Mouse (Mus musculus) hindbrain, embryonic 10.5 days (tissue): Measurements from ENCODE around the gene Ccdc73. TPM values are rescaled to one million over a fixed set of nuclear protein-coding genes. Genes with fewer than 3 reads are reported as not detected.
"Not testable (repeated sequence)": the region's sequence is repeated elsewhere in the genome, so short reads cannot be mapped to it uniquely, and the experiment has no call there.

Source experiments
- DNase-seq: peaks from one replicate; pipeline ENCODE4 v3.0.0-alpha.2; 2017; ENCODE audit warnings: low spot score
- H3K27ac ChIP-seq: fragments of 300-500 bp; sonication (generic); 2 replicates; pipeline ENCODE4 v1.5.1; 2016; ENCODE audit warnings: mild to moderate bottlenecking, moderate library complexity
- H3K27me3 ChIP-seq: fragments of 300-500 bp; sonication (generic); 2 replicates; pipeline ENCODE4 v1.6.1; 2016; ENCODE audit warnings: mild to moderate bottlenecking; ENCODE audit not compliant: poor library complexity, insufficient read depth, severe bottlenecking
- H3K36me3 ChIP-seq: fragments of 300-500 bp; sonication (generic); 2 replicates; pipeline ENCODE4 v1.6.1; 2016; ENCODE audit warnings: mild to moderate bottlenecking, moderate library complexity
- H3K4me1 ChIP-seq: fragments of 300-500 bp; sonication (generic); replicated peaks from 2 replicates; pipeline ENCODE4 v1.6.1; 2016; ENCODE audit warnings: mild to moderate bottlenecking
- H3K4me3 ChIP-seq: fragments of 300-500 bp; sonication (generic); 2 replicates; pipeline ENCODE4 v1.5.1; 2016; ENCODE audit warnings: mild to moderate bottlenecking, moderate library complexity
- H3K9me3 ChIP-seq: fragments of 300-500 bp; sonication (generic); 2 replicates; pipeline ENCODE4 v1.6.1; 2016; ENCODE audit warnings: mild to moderate bottlenecking, moderate library complexity
- WGBS: fragments of 180-500 bp; shearing (Covaris S2); methylation state at CpG from one replicate; pipeline ENCODE4 v1.1.7; 2016; 5-methylcytosine and 5-hydroxymethylcytosine counted together
- polyA plus RNA-seq: library from polyadenylated mRNA; unstranded; fragments of >200 nt; fragmentation: Nextera tagmentation; extraction: Ambion mirVana; gene quantifications from 2 replicates; pipeline ENCODE4 v1.2.1, GENCODE M21; 2016

The Ccdc73 gene
- polyA plus RNA-seq, 1 experiment from 2014 or later = 6.3 TPM

- Histone ChIP-seq H3K4me3 (no peak overlapping the region), H3K9me3 (no peaks in the 10 kb centered on the region), H3K27ac (no peak overlapping the region), H3K4me1 (peaks cover 22% of the 10 kb centered on the region), H3K27me3 (no peaks in the 10 kb centered on the region), H3K36me3 (no peaks in the 10 kb centered on the region)
- WGBS = 90% methylated on average over 1 of the region's 1 CpGs
- DNase-seq = no peak
Measured at GRCm38 (mm10) chr2:105019457-105019856, 151.9 kb downstream of the Ccdc73 start.

- H3K27ac ChIP-seq = no peak overlapping the region
- no peaks in the 10 kb centered on the region for H3K27me3 ChIP-seq
- WGBS = 80% methylated on average over 12 of the region's 12 CpGs
- H3K4me3 ChIP-seq = no peak overlapping the region
- no peak for DNase-seq
- H3K9me3 ChIP-seq = no peaks in the 10 kb centered on the region
- no peaks in the 10 kb centered on the region for H3K36me3 ChIP-seq
- peaks cover 11% of the 10 kb centered on the region for H3K4me1 ChIP-seq
Measured at GRCm38 (mm10) chr2:105021256-105021655, 153.7 kb downstream of the Ccdc73 start.

- Histone ChIP-seq H3K36me3 (no peaks in the 10 kb centered on the region), H3K4me1 (peaks cover 11% of the 10 kb centered on the region), H3K27ac (no peak overlapping the region), H3K4me3 (no peak overlapping the region), H3K27me3 (no peaks in the 10 kb centered on the region), H3K9me3 (no peaks in the 10 kb centered on the region)
- 87% methylated on average over 2 of the region's 2 CpGs for WGBS
- no peak for DNase-seq
Measured at GRCm38 (mm10) chr2:105021836-105022235, 154.2 kb downstream of the Ccdc73 start.

- WGBS = 82% methylated on average over 6 of the region's 6 CpGs
- Histone ChIP-seq H3K4me1 (no peaks in the 10 kb centered on the region), H3K9me3 (no peaks in the 10 kb centered on the region), H3K36me3 (no peaks in the 10 kb centered on the region), H3K27me3 (no peaks in the 10 kb centered on the region), H3K4me3 (no peak overlapping the region), H3K27ac (no peak overlapping the region)
- no peak for DNase-seq
Measured at GRCm38 (mm10) chr2:105023031-105023615, 155.5 kb downstream of the Ccdc73 start.

- no peaks in the 10 kb centered on the region for H3K27me3 ChIP-seq
- H3K4me3 ChIP-seq = no peak overlapping the region
- no peaks in the 10 kb centered on the region for H3K36me3 ChIP-seq
- 84% methylated on average over 4 of the region's 4 CpGs for WGBS
- H3K9me3 ChIP-seq = no peaks in the 10 kb centered on the region
- DNase-seq = no peak
- H3K27ac ChIP-seq = no peak overlapping the region
- H3K4me1 ChIP-seq = no peaks in the 10 kb centered on the region
Measured at GRCm38 (mm10) chr2:105023815-105024214, 156.2 kb downstream of the Ccdc73 start.

GRCm38 (mm10) chr2:105025610-105026009, 158.0 kb downstream of the Ccdc73 start:
- not testable (repeated sequence) for H3K4me1 ChIP-seq, H3K4me3 ChIP-seq, H3K36me3 ChIP-seq, H3K27ac ChIP-seq, H3K27me3 ChIP-seq, DNase-seq, H3K9me3 ChIP-seq
- WGBS = 80% methylated on average over 12 of the region's 12 CpGs

- WGBS = 79% methylated on average over 22 of the region's 22 CpGs
- no peaks in the 10 kb centered on the region for H3K27me3 ChIP-seq
- H3K36me3 ChIP-seq = no peaks in the 10 kb centered on the region
- no peak overlapping the region for H3K4me3 ChIP-seq
- no peak overlapping the region for H3K27ac ChIP-seq
- no peak for DNase-seq
- H3K4me1 ChIP-seq = no peaks in the 10 kb centered on the region
- no peaks in the 10 kb centered on the region for H3K9me3 ChIP-seq
Measured at GRCm38 (mm10) chr2:105026950-105027695, 159.5 kb downstream of the Ccdc73 start.

- no peak for DNase-seq
- H3K4me3 ChIP-seq = no peak overlapping the region
- WGBS = 78% methylated on average over 5 of the region's 5 CpGs
Measured at GRCm38 (mm10) chr2:105028806-105029205, 161.2 kb downstream of the Ccdc73 start.

GRCm38 (mm10) chr2:105030505-105030904, 162.9 kb downstream of the Ccdc73 start:
- 0 out of 2 replicates have a peak, but pooled peaks cover 2% of the 10 kb centered on the region for H3K4me1 ChIP-seq
- no peak overlapping the region for H3K27ac ChIP-seq
- no peaks in the 10 kb centered on the region for H3K36me3 ChIP-seq
- no peak for DNase-seq
- no peaks in the 10 kb centered on the region for H3K9me3 ChIP-seq
- H3K27me3 ChIP-seq = no peaks in the 10 kb centered on the region
- H3K4me3 ChIP-seq = no peak overlapping the region
- WGBS = 90% methylated on average over 5 of the region's 5 CpGs

More at GRCm38 (mm10) chr2:105028806-105029205, 161.2 kb downstream of the Ccdc73 start:
- no peak overlapping the region for H3K27ac ChIP-seq
- H3K36me3 ChIP-seq = no peaks in the 10 kb centered on the region
- H3K27me3 ChIP-seq = no peaks in the 10 kb centered on the region
- H3K4me1 ChIP-seq = no peaks in the 10 kb centered on the region
- H3K9me3 ChIP-seq = no peaks in the 10 kb centered on the region

- no peak overlapping the region for H3K27ac ChIP-seq
- H3K4me3 ChIP-seq = no peak overlapping the region
- H3K9me3 ChIP-seq = no peaks in the 10 kb centered on the region
- H3K4me1 ChIP-seq = peaks cover 8% of the 10 kb centered on the region; the same call in 1 of the 2 replicates
- H3K36me3 ChIP-seq = no peaks in the 10 kb centered on the region
- H3K27me3 ChIP-seq = no peaks in the 10 kb centered on the region
- DNase-seq = no peak
- WGBS = 66% methylated on average over 3 of the region's 3 CpGs
Measured at GRCm38 (mm10) chr2:105034084-105034483, 166.5 kb downstream of the Ccdc73 start.

GRCm38 (mm10) chr2:105035985-105036384, 168.4 kb downstream of the Ccdc73 start:
- DNase-seq = no peak
- H3K27ac ChIP-seq = 0 out of 2 replicates have a peak overlapping the region, but pooled peaks have one; percentile 45

GRCm38 (mm10) chr2:105036401-105037070, 168.9 kb downstream of the Ccdc73 start:
- no peak overlapping the region for H3K4me3 ChIP-seq
- peaks cover 8% of the 10 kb centered on the region; the same call in 1 of the 2 replicates for H3K4me1 ChIP-seq
- H3K27ac ChIP-seq = no peak overlapping the region
- no peaks in the 10 kb centered on the region for H3K9me3 ChIP-seq
- no peaks in the 10 kb centered on the region for H3K27me3 ChIP-seq
- WGBS = 84% methylated on average over 11 of the region's 11 CpGs
- DNase-seq = no peak
- no peaks in the 10 kb centered on the region for H3K36me3 ChIP-seq

More at GRCm38 (mm10) chr2:105035985-105036384, 168.4 kb downstream of the Ccdc73 start:
- Histone ChIP-seq H3K4me3 (no peak overlapping the region), H3K4me1 (peaks cover 8% of the 10 kb centered on the region; the same call in 1 of the 2 replicates), H3K9me3 (no peaks in the 10 kb centered on the region), H3K27me3 (no peaks in the 10 kb centered on the region), H3K36me3 (no peaks in the 10 kb centered on the region)
- WGBS = 75% methylated on average over 11 of the region's 11 CpGs
